Mouse (Mus musculus) stomach, embryonic 15.5 days (tissue): ENCODE data around the gene Snx29. TPM values are rescaled to one million over a fixed set of nuclear protein-coding genes. Genes with fewer than 3 reads are reported as not detected.

Experiments used
- ATAC-seq: fragments of 200-750 bp; cut with Nextera tagmentation; 2 replicates; pipeline ENCODE4 v1.8.0; 2017; ENCODE audit warnings: low read depth, moderate number of reproducible peaks, moderate TSS enrichment; ENCODE audit not compliant: insufficient read depth, low FRiP score
- H3K27ac ChIP-seq: fragments of 300-500 bp; sonication (generic); 2 replicates; pipeline ENCODE4 v1.5.1; 2015; ENCODE audit warnings: mild to moderate bottlenecking, inconsistent platforms
- H3K27me3 ChIP-seq: fragments of 300-500 bp; sonication (generic); replicated peaks from 2 replicates; pipeline ENCODE4 v1.6.1; 2015; ENCODE audit warnings: inconsistent platforms
- H3K36me3 ChIP-seq: fragments of 300-500 bp; sonication (generic); 2 replicates; pipeline ENCODE4 v1.6.1; 2015; ENCODE audit warnings: inconsistent platforms
- H3K4me1 ChIP-seq: fragments of 300-500 bp; sonication (generic); 2 replicates; pipeline ENCODE4 v1.6.1; 2015; ENCODE audit warnings: inconsistent platforms
- H3K4me2 ChIP-seq: fragments of 300-500 bp; sonication (generic); 2 replicates; pipeline ENCODE4 v1.6.1; 2015; ENCODE audit warnings: mild to moderate bottlenecking, inconsistent platforms
- H3K4me3 ChIP-seq: fragments of 300-500 bp; sonication (generic); replicated peaks from 2 replicates; pipeline ENCODE4 v1.5.1; 2015; ENCODE audit warnings: inconsistent platforms
- H3K9ac ChIP-seq: fragments of 300-500 bp; sonication (generic); 2 replicates; pipeline ENCODE4 v1.6.1; 2015; ENCODE audit warnings: inconsistent platforms
- H3K9me3 ChIP-seq: fragments of 300-500 bp; sonication (generic); 2 replicates; pipeline ENCODE4 v1.6.1; 2016; ENCODE audit warnings: inconsistent platforms
- WGBS: fragments of 180-500 bp; shearing (Covaris S2); methylation state at CpG from one replicate; pipeline ENCODE4 v1.1.7; 2015; 5-methylcytosine and 5-hydroxymethylcytosine counted together
- polyA plus RNA-seq: library from polyadenylated mRNA; unstranded; fragments of >200 nt; fragmentation: Nextera tagmentation; extraction: Ambion mirVana; gene quantifications from 2 replicates; pipeline ENCODE4 v1.2.1, GENCODE M21; 2015

Gene Snx29
- polyA plus RNA-seq, 1 experiment from 2014 or later = 10.1 TPM

GRCm38 (mm10) chr16:11589336-11589735 lies 266.6 kb downstream of the Snx29 start:
- H3K4me2 ChIP-seq = no peak overlapping the region
- 50% methylated on average over 2 of the region's 2 CpGs for WGBS
- no peaks in the 10 kb centered on the region for H3K4me1 ChIP-seq
- no peaks in the 10 kb centered on the region for H3K9me3 ChIP-seq
- H3K4me3 ChIP-seq = no peak overlapping the region
- H3K27ac ChIP-seq = no peak overlapping the region
- no peak overlapping the region for H3K9ac ChIP-seq
- H3K36me3 ChIP-seq = no peaks in the 10 kb centered on the region
- no peak for ATAC-seq
- H3K27me3 ChIP-seq = no peaks in the 10 kb centered on the region

- H3K9me3 ChIP-seq = no peaks in the 10 kb centered on the region
- no peak for ATAC-seq
- H3K4me3 ChIP-seq = no peak overlapping the region
- H3K27ac ChIP-seq = no peak overlapping the region
- 76% methylated on average over 10 of the region's 10 CpGs for WGBS
- H3K4me1 ChIP-seq = no peaks in the 10 kb centered on the region
- H3K4me2 ChIP-seq = no peak overlapping the region
- H3K9ac ChIP-seq = no peak overlapping the region
- H3K36me3 ChIP-seq = no peaks in the 10 kb centered on the region
- no peaks in the 10 kb centered on the region for H3K27me3 ChIP-seq
These were observed 267.3 kb downstream of the Snx29 start for GRCm38 (mm10) chr16:11589782-11590695.

GRCm38 (mm10) chr16:11596599-11596998 lies 273.9 kb downstream of the Snx29 start:
- Histone ChIP-seq H3K9ac (no peak overlapping the region), H3K9me3 (no peaks in the 10 kb centered on the region), H3K27me3 (no peaks in the 10 kb centered on the region), H3K27ac (no peak overlapping the region), H3K4me1 (no peaks in the 10 kb centered on the region), H3K36me3 (no peaks in the 10 kb centered on the region), H3K4me3 (no peak overlapping the region), H3K4me2 (no peak overlapping the region)
- 81% methylated on average over 3 of the region's 3 CpGs for WGBS
- ATAC-seq = no peak

GRCm38 (mm10) chr16:11597769-11598168 lies 275.1 kb downstream of the Snx29 start:
- ATAC-seq = no peak
- Histone ChIP-seq H3K9me3 (no peaks in the 10 kb centered on the region), H3K4me2 (no peak overlapping the region), H3K4me1 (no peaks in the 10 kb centered on the region), H3K9ac (no peak overlapping the region), H3K27ac (no peak overlapping the region; the same call in 1 of the 2 replicates), H3K4me3 (no peak overlapping the region), H3K27me3 (no peaks in the 10 kb centered on the region), H3K36me3 (no peaks in the 10 kb centered on the region)
- WGBS = 40% methylated on average over 7 of the region's 7 CpGs

GRCm38 (mm10) chr16:11599523-11599922 lies 276.8 kb downstream of the Snx29 start:
- WGBS = 65% methylated on average over 3 of the region's 3 CpGs

GRCm38 (mm10) chr16:11601336-11602082 lies 278.8 kb downstream of the Snx29 start:
- no peak overlapping the region for H3K4me2 ChIP-seq
- H3K4me1 ChIP-seq = no peaks in the 10 kb centered on the region
- H3K9ac ChIP-seq = no peak overlapping the region
- H3K27me3 ChIP-seq = no peaks in the 10 kb centered on the region
- WGBS = 77% methylated on average over 1 of the region's 1 CpGs
- no peaks in the 10 kb centered on the region for H3K9me3 ChIP-seq
- no peak overlapping the region for H3K27ac ChIP-seq
- ATAC-seq = no peak
- no peaks in the 10 kb centered on the region for H3K36me3 ChIP-seq
- no peak overlapping the region for H3K4me3 ChIP-seq

More at GRCm38 (mm10) chr16:11599523-11599922, 276.8 kb downstream of the Snx29 start:
- Histone ChIP-seq H3K4me2 (no peak overlapping the region), H3K27me3 (no peaks in the 10 kb centered on the region), H3K36me3 (no peaks in the 10 kb centered on the region), H3K27ac (no peak overlapping the region), H3K9me3 (no peaks in the 10 kb centered on the region), H3K4me3 (no peak overlapping the region), H3K4me1 (no peaks in the 10 kb centered on the region), H3K9ac (no peak overlapping the region)
- ATAC-seq = no peak

GRCm38 (mm10) chr16:11603667-11604422 lies 281.1 kb downstream of the Snx29 start:
- no peak overlapping the region for H3K4me2 ChIP-seq
- H3K27ac ChIP-seq = no peak overlapping the region

GRCm38 (mm10) chr16:11612526-11613126 lies 289.9 kb downstream of the Snx29 start:
- no peak for ATAC-seq
- Histone ChIP-seq H3K9ac (no peak overlapping the region), H3K4me3 (no peak overlapping the region), H3K9me3 (no peaks in the 10 kb centered on the region), H3K4me1 (no peaks in the 10 kb centered on the region), H3K27me3 (no peaks in the 10 kb centered on the region), H3K36me3 (no peaks in the 10 kb centered on the region), H3K27ac (no peak overlapping the region), H3K4me2 (no peak overlapping the region)
- 79% methylated on average over 3 of the region's 3 CpGs for WGBS

More at GRCm38 (mm10) chr16:11603667-11604422, 281.1 kb downstream of the Snx29 start:
- Histone ChIP-seq H3K4me1 (no peaks in the 10 kb centered on the region), H3K4me3 (no peak overlapping the region), H3K9me3 (no peaks in the 10 kb centered on the region), H3K27me3 (no peaks in the 10 kb centered on the region), H3K36me3 (no peaks in the 10 kb centered on the region), H3K9ac (no peak overlapping the region)
- WGBS = 68% methylated on average over 5 of the region's 5 CpGs
- peak; percentile 72 for ATAC-seq

GRCm38 (mm10) chr16:11614401-11615014 lies 291.8 kb downstream of the Snx29 start:
- H3K4me3 ChIP-seq = no peak overlapping the region
- no peak; the same call in 1 of the 2 replicates for ATAC-seq
- WGBS = 65% methylated on average over 3 of the region's 3 CpGs
- H3K27ac ChIP-seq = no peak overlapping the region
- no peaks in the 10 kb centered on the region for H3K36me3 ChIP-seq
- H3K4me1 ChIP-seq = no peaks in the 10 kb centered on the region
- no peaks in the 10 kb centered on the region for H3K27me3 ChIP-seq
- H3K9ac ChIP-seq = no peak overlapping the region
- H3K9me3 ChIP-seq = no peaks in the 10 kb centered on the region
- no peak overlapping the region for H3K4me2 ChIP-seq

GRCm38 (mm10) chr16:11615633-11616032 lies 292.9 kb downstream of the Snx29 start:
- H3K9me3 ChIP-seq = no peaks in the 10 kb centered on the region
- H3K27ac ChIP-seq = no peak overlapping the region
- no peaks in the 10 kb centered on the region for H3K36me3 ChIP-seq
- H3K9ac ChIP-seq = no peak overlapping the region
- no peak overlapping the region for H3K4me2 ChIP-seq
- 53% methylated on average over 2 of the region's 2 CpGs for WGBS
- no peak for ATAC-seq
- no peak overlapping the region for H3K4me3 ChIP-seq
- no peaks in the 10 kb centered on the region for H3K4me1 ChIP-seq
- no peaks in the 10 kb centered on the region for H3K27me3 ChIP-seq

GRCm38 (mm10) chr16:11619951-11620350 lies 297.2 kb downstream of the Snx29 start:
- no peak for ATAC-seq
- no peaks in the 10 kb centered on the region for H3K9me3 ChIP-seq
- no peaks in the 10 kb centered on the region for H3K4me1 ChIP-seq
- H3K4me3 ChIP-seq = no peak overlapping the region
- H3K9ac ChIP-seq = no peak overlapping the region
- no peak overlapping the region for H3K4me2 ChIP-seq
- H3K27me3 ChIP-seq = no peaks in the 10 kb centered on the region
- no peaks in the 10 kb centered on the region for H3K36me3 ChIP-seq
- no peak overlapping the region for H3K27ac ChIP-seq
- WGBS = 70% methylated on average over 2 of the region's 2 CpGs
